Mouse (Mus musculus) olfactory bulb, adult 2 months (tissue): ENCODE measurements around the gene Tmem109.

Experiments used
- CTCF ChIP-seq: fragments of 200-500 bp; IDR thresholded peaks from 2 replicates; pipeline ENCODE4 v1.5.1; 2012; ENCODE audit warnings: low read depth, mild to moderate bottlenecking, low read length, moderate library complexity; ENCODE audit not compliant: insufficient read depth
- POLR2A ChIP-seq: fragments of 200-500 bp; IDR thresholded peaks from 2 replicates; pipeline ENCODE4 v1.6.1; 2012; ENCODE audit warnings: mild to moderate bottlenecking, low read depth, low read length, moderate library complexity; ENCODE audit not compliant: insufficient read depth

- TF ChIP-seq CTCF (no peak), POLR2A (no peak)
These were observed 38.9 kb downstream of the Tmem109 start for GRCm38 (mm10) chr19:10842914-10843313.
